Mouse (Mus musculus) kidney, adult 2 months (tissue): ENCODE measurements around the gene Ptpn14. TPM values are rescaled to one million over a fixed set of nuclear protein-coding genes. Genes with fewer than 3 reads are reported as not detected.

ENCODE experiments used
- DNase-seq: peaks from one replicate; pipeline ENCODE4 v3.0.0; 2021
- H3K27ac ChIP-seq: fragments of 200-500 bp; 2 replicates; pipeline ENCODE4 v1.5.1; 2012; ENCODE audit warnings: low read depth, low read length, control low read depth, inconsistent platforms; ENCODE audit not compliant: insufficient read depth
- H3K27me3 ChIP-seq: fragments of 200-500 bp; replicated peaks from 2 replicates; pipeline ENCODE4 v1.6.1; 2012; ENCODE audit warnings: mild to moderate bottlenecking, moderate library complexity, low read length, inconsistent platforms; ENCODE audit not compliant: control insufficient read depth, insufficient read depth
- H3K36me3 ChIP-seq: fragments of 200-500 bp; 2 replicates; pipeline ENCODE4 v1.6.1; 2012; ENCODE audit warnings: mild to moderate bottlenecking, moderate library complexity, low read length, inconsistent platforms; ENCODE audit not compliant: control insufficient read depth, insufficient read depth
- H3K4me1 ChIP-seq: fragments of 200-500 bp; 2 replicates; pipeline ENCODE4 v1.6.1; 2011; ENCODE audit warnings: low read length; ENCODE audit not compliant: control insufficient read depth, insufficient read depth
- H3K4me3 ChIP-seq: fragments of 200-500 bp; 2 replicates; pipeline ENCODE4 v1.5.1; 2011; ENCODE audit warnings: mild to moderate bottlenecking, low read depth, low read length, control low read depth; ENCODE audit not compliant: insufficient read depth
- CTCF ChIP-seq: fragments of 200-500 bp; conservative IDR thresholded peaks from 2 replicates; pipeline ENCODE4 v1.5.1; 2011; ENCODE audit warnings: low read depth, mild to moderate bottlenecking, control low read depth, low read length, moderate library complexity, mixed read lengths; ENCODE audit not compliant: insufficient read depth, insufficient read length
- POLR2A ChIP-seq: fragments of 200-500 bp; IDR thresholded peaks from one replicate; pipeline ENCODE4 v1.6.1; 2011; ENCODE audit warnings: low read depth, low read length, control low read depth
- WGBS: fragments of 180-500 bp; shearing (Covaris S2); methylation state at CpG from one replicate; pipeline ENCODE4 v1.1.7; 2018; 5-methylcytosine and 5-hydroxymethylcytosine counted together
- polyA plus RNA-seq: library from polyadenylated mRNA; depleted of rRNA; stranded (reverse); fragments of >200 nt; gene quantifications from 2 replicates; pipeline ENCODE4 v1.2.3, GENCODE M21; 2012

Gene Ptpn14
- polyA plus RNA-seq, 1 experiment: 11.2 TPM

GRCm38 (mm10) chr1:189864301-189864700 is 136.2 kb downstream of the Ptpn14 start:
- H3K27me3 ChIP-seq: no peaks in the 10 kb centered on the region
- no peak for DNase-seq
- H3K36me3 ChIP-seq: no peaks in the 10 kb centered on the region
- WGBS: 79% methylated on average over 9 of the region's 9 CpGs
- H3K4me3 ChIP-seq: no peak overlapping the region
- no peaks in the 10 kb centered on the region for H3K4me1 ChIP-seq
- H3K27ac ChIP-seq: no peak overlapping the region
- TF ChIP-seq CTCF: no peak
- TF ChIP-seq POLR2A: no peak

- DNase-seq: no peak
- Histone ChIP-seq H3K4me3 (no peak overlapping the region), H3K36me3 (no peaks in the 10 kb centered on the region), H3K4me1 (no peaks in the 10 kb centered on the region), H3K27ac (no peak overlapping the region), H3K27me3 (no peaks in the 10 kb centered on the region)
- 67% methylated on average over 15 of the region's 15 CpGs for WGBS
- no peak for TF ChIP-seq CTCF
- TF ChIP-seq POLR2A: no peak
These were observed 136.9 kb downstream of the Ptpn14 start for GRCm38 (mm10) chr1:189864846-189865560.

GRCm38 (mm10) chr1:189866621-189867020 is 138.6 kb downstream of the Ptpn14 start:
- Histone ChIP-seq H3K27me3 (no peaks in the 10 kb centered on the region), H3K27ac (peak overlapping the region; percentile 71), H3K4me1 (no peaks in the 10 kb centered on the region), H3K36me3 (no peaks in the 10 kb centered on the region), H3K4me3 (no peak overlapping the region)
- TF ChIP-seq CTCF: no peak
- TF ChIP-seq POLR2A: no peak
- DNase-seq: no peak
- WGBS: 73% methylated on average over 6 of the region's 6 CpGs

- Histone ChIP-seq H3K4me3 (peak overlapping the region; percentile 7; the same call in 1 of the 2 replicates), H3K36me3 (no peaks in the 10 kb centered on the region), H3K27ac (peak overlapping the region; percentile 71), H3K27me3 (no peaks in the 10 kb centered on the region), H3K4me1 (no peaks in the 10 kb centered on the region)
- peak; percentile 34 for DNase-seq
- TF ChIP-seq POLR2A (no peak), CTCF (no peak)
- 38% methylated on average over 5 of the region's 5 CpGs for WGBS
These were observed 139.0 kb downstream of the Ptpn14 start for GRCm38 (mm10) chr1:189867034-189867433.

GRCm38 (mm10) chr1:189867497-189867896 is 139.4 kb downstream of the Ptpn14 start:
- H3K27ac ChIP-seq: peak overlapping the region; percentile 71
- 30% methylated on average over 9 of the region's 9 CpGs for WGBS
- H3K4me1 ChIP-seq: no peaks in the 10 kb centered on the region
- H3K36me3 ChIP-seq: no peaks in the 10 kb centered on the region
- H3K27me3 ChIP-seq: no peaks in the 10 kb centered on the region
- TF ChIP-seq POLR2A (no peak), CTCF (no peak)
- H3K4me3 ChIP-seq: peak overlapping the region; percentile 7; the same call in 1 of the 2 replicates
- DNase-seq: peak; percentile 78

GRCm38 (mm10) chr1:189868036-189868435 is 140.0 kb downstream of the Ptpn14 start:
- DNase-seq: no peak
- no peaks in the 10 kb centered on the region for H3K4me1 ChIP-seq
- no peak overlapping the region for H3K4me3 ChIP-seq
- no peaks in the 10 kb centered on the region for H3K36me3 ChIP-seq
- H3K27me3 ChIP-seq: no peaks in the 10 kb centered on the region
- WGBS: 80% methylated on average over 10 of the region's 10 CpGs
- H3K27ac ChIP-seq: peak overlapping the region; percentile 29
- TF ChIP-seq CTCF (0 out of 2 replicates have a peak, but pooled peaks have one; percentile 10), POLR2A (no peak)

GRCm38 (mm10) chr1:189869651-189870270 is 141.7 kb downstream of the Ptpn14 start:
- Histone ChIP-seq H3K4me3 (no peak overlapping the region), H3K27ac (no peak overlapping the region), H3K4me1 (peaks cover 3% of the 10 kb centered on the region; the same call in 1 of the 2 replicates), H3K27me3 (no peaks in the 10 kb centered on the region), H3K36me3 (no peaks in the 10 kb centered on the region)
- DNase-seq: no peak
- no peak for TF ChIP-seq POLR2A
- peak; percentile 36 for TF ChIP-seq CTCF
- 84% methylated on average over 18 of the region's 18 CpGs for whole genome bisulfite sequencing
